Mouse (Mus musculus) liver, embryonic 11.5 days (tissue): ENCODE measurements at regions not wholly inside any gene's neighbourhood (a gene's known extent, or its start where the extent isn't known, plus 50 kb on each side); places are given as distances from the start of the nearest gene placed in this dataset.
"Not testable (repeated sequence)": the region's sequence is repeated elsewhere in the genome, so short reads cannot be mapped to it uniquely, and the experiment has no call there.

Experiments used
- ATAC-seq: fragments of 200-750 bp; cut with Nextera tagmentation; replicated peaks from 2 replicates; pipeline ENCODE4 v1.8.0; 2017; ENCODE audit warnings: moderate number of reproducible peaks, mild to moderate bottlenecking, moderate TSS enrichment, moderate library complexity; ENCODE audit not compliant: low FRiP score
- DNase-seq: peaks from one replicate; pipeline ENCODE4 v3.0.0-alpha.2; 2017; ENCODE audit warnings: low spot score
- H3K27ac ChIP-seq: fragments of 300-500 bp; sonication (generic); 2 replicates; pipeline ENCODE4 v1.5.1; 2014; ENCODE audit warnings: mild to moderate bottlenecking, low read depth, low read length, control low read depth
- H3K27me3 ChIP-seq: fragments of 300-500 bp; sonication (generic); replicated peaks from 2 replicates; pipeline ENCODE4 v1.6.1; 2014; ENCODE audit warnings: low read length, mixed read lengths; ENCODE audit not compliant: control insufficient read depth, insufficient read depth
- H3K36me3 ChIP-seq: fragments of 300-500 bp; sonication (generic); 2 replicates; pipeline ENCODE4 v1.6.1; 2014; ENCODE audit warnings: mild to moderate bottlenecking, low read length, moderate library complexity, mixed read lengths; ENCODE audit not compliant: control insufficient read depth, insufficient read depth
- H3K4me1 ChIP-seq: fragments of 300-500 bp; sonication (generic); replicated peaks from 2 replicates; pipeline ENCODE4 v1.6.1; 2014; ENCODE audit warnings: low read length, mixed read lengths; ENCODE audit not compliant: control insufficient read depth, insufficient read depth
- H3K4me2 ChIP-seq: fragments of 300-500 bp; sonication (generic); 2 replicates; pipeline ENCODE4 v1.6.1; 2014; ENCODE audit warnings: mild to moderate bottlenecking, control low read depth, moderate library complexity
- H3K4me3 ChIP-seq: fragments of 300-500 bp; sonication (generic); 2 replicates; pipeline ENCODE4 v1.5.1; 2014; ENCODE audit warnings: low read depth, low read length, control low read depth
- H3K9ac ChIP-seq: fragments of 300-500 bp; sonication (generic); 2 replicates; pipeline ENCODE4 v1.6.1; 2014; ENCODE audit warnings: low read depth, low read length, control low read depth
- H3K9me3 ChIP-seq: fragments of 300-500 bp; sonication (generic); 2 replicates; pipeline ENCODE4 v1.6.1; 2016; ENCODE audit warnings: low read length, inconsistent platforms, mixed read lengths; ENCODE audit not compliant: control insufficient read depth
- WGBS: fragments of 180-500 bp; shearing (Covaris S2); extraction: QIAGEN DNeasy Blood & Tissue Kit; methylation state at CpG from one replicate; pipeline ENCODE4 v1.1.7; 2014; 5-methylcytosine and 5-hydroxymethylcytosine counted together

- not testable (repeated sequence) for H3K9me3 ChIP-seq
Measured at GRCm38 (mm10) chr5:3193592-3193991, 147.7 kb upstream of the Cdk6 start.

GRCm38 (mm10) chr5:3197952-3198841 lies 143.1 kb upstream of the Cdk6 start:
- ATAC-seq (peak; percentile 63), DNase-seq (peak; percentile 38)
- H3K9ac ChIP-seq, result no peak overlapping the region
- WGBS, result 29% methylated on average over 16 of the region's 16 CpGs
- H3K4me3 ChIP-seq, result no peak overlapping the region
- no peaks in the 10 kb centered on the region for H3K36me3 ChIP-seq
- no peaks in the 10 kb centered on the region for H3K27me3 ChIP-seq
- no peaks in the 10 kb centered on the region for H3K4me1 ChIP-seq
- H3K9me3 ChIP-seq, result no peaks in the 10 kb centered on the region
- 0 out of 2 replicates have a peak overlapping the region, but pooled peaks have one; percentile 7 for H3K27ac ChIP-seq
- peak overlapping the region; percentile 42 for H3K4me2 ChIP-seq

More at GRCm38 (mm10) chr5:3193592-3193991, 147.7 kb upstream of the Cdk6 start:
- WGBS, result 90% methylated on average over 13 of the region's 13 CpGs
- ATAC-seq, H3K27ac ChIP-seq, H3K9ac ChIP-seq, H3K4me3 ChIP-seq, H3K36me3 ChIP-seq, DNase-seq, H3K27me3 ChIP-seq, H3K4me2 ChIP-seq, H3K4me1 ChIP-seq: not testable (repeated sequence)

- 46% methylated on average over 7 of the region's 7 CpGs for WGBS
- H3K4me3 ChIP-seq, H3K4me2 ChIP-seq, H3K9me3 ChIP-seq, H3K27ac ChIP-seq, H3K36me3 ChIP-seq, H3K27me3 ChIP-seq, DNase-seq, H3K4me1 ChIP-seq, ATAC-seq, H3K9ac ChIP-seq: not testable (repeated sequence)
Measured at GRCm38 (mm10) chr5:3198869-3199550, 142.3 kb upstream of the Cdk6 start.

- not testable (repeated sequence) for H3K36me3 ChIP-seq, ATAC-seq, H3K9ac ChIP-seq, DNase-seq, H3K9me3 ChIP-seq, H3K4me2 ChIP-seq, H3K4me1 ChIP-seq, H3K4me3 ChIP-seq, H3K27me3 ChIP-seq, H3K27ac ChIP-seq
- WGBS, result 57% methylated on average over 5 of the region's 5 CpGs
Measured at GRCm38 (mm10) chr5:3206160-3206559, 135.1 kb upstream of the Cdk6 start.

- DNase-seq, H3K9me3 ChIP-seq, H3K4me3 ChIP-seq, H3K27me3 ChIP-seq, H3K4me1 ChIP-seq, ATAC-seq, H3K4me2 ChIP-seq, H3K27ac ChIP-seq, H3K36me3 ChIP-seq, H3K9ac ChIP-seq: not testable (repeated sequence)
- 87% methylated on average over 4 of the region's 4 CpGs for WGBS
Measured at GRCm38 (mm10) chr5:3208293-3208692, 133.0 kb upstream of the Cdk6 start.

- 96% methylated on average over 3 of the region's 3 CpGs for WGBS
- H3K27ac ChIP-seq, result no peak overlapping the region
- H3K36me3 ChIP-seq, result no peaks in the 10 kb centered on the region
- H3K4me1 ChIP-seq, result no peaks in the 10 kb centered on the region
- no peak overlapping the region for H3K9ac ChIP-seq
- H3K9me3 ChIP-seq, result no peaks in the 10 kb centered on the region
- no peak for ATAC-seq
- no peak overlapping the region for H3K4me2 ChIP-seq
- no peak overlapping the region for H3K4me3 ChIP-seq
- no peaks in the 10 kb centered on the region for H3K27me3 ChIP-seq
- DNase-seq, result no peak
Measured at GRCm38 (mm10) chr5:3211284-3211683, 130.0 kb upstream of the Cdk6 start.

- no peak overlapping the region for H3K27ac ChIP-seq
- H3K4me2 ChIP-seq, result no peak overlapping the region
- 34% methylated on average over 5 of the region's 5 CpGs for WGBS
- no peaks in the 10 kb centered on the region for H3K27me3 ChIP-seq
- no peak overlapping the region for H3K4me3 ChIP-seq
- no peak overlapping the region for H3K9ac ChIP-seq
- H3K36me3 ChIP-seq, result no peaks in the 10 kb centered on the region
- no peak for ATAC-seq
- DNase-seq, result no peak
- H3K9me3 ChIP-seq, result no peaks in the 10 kb centered on the region
- no peaks in the 10 kb centered on the region for H3K4me1 ChIP-seq
Measured at GRCm38 (mm10) chr5:3216053-3216452, 125.2 kb upstream of the Cdk6 start.

- H3K9me3 ChIP-seq, result no peaks in the 10 kb centered on the region
- no peaks in the 10 kb centered on the region for H3K36me3 ChIP-seq
- H3K9ac ChIP-seq, result no peak overlapping the region
- H3K27ac ChIP-seq, result no peak overlapping the region
- no peak for DNase-seq
- no peak overlapping the region for H3K4me3 ChIP-seq
- WGBS, result 54% methylated on average over 4 of the region's 4 CpGs
- H3K27me3 ChIP-seq, result no peaks in the 10 kb centered on the region
- no peak overlapping the region for H3K4me2 ChIP-seq
- ATAC-seq, result no peak
- H3K4me1 ChIP-seq, result no peaks in the 10 kb centered on the region
Measured at GRCm38 (mm10) chr5:3219230-3219629, 122.1 kb upstream of the Cdk6 start.
